Mouse (Mus musculus) ovary, postnatal 10 days (tissue): ENCODE measurements around the gene C2cd4a.

ENCODE experiments used
- DNase-seq: peaks from one replicate; pipeline ENCODE4 v3.0.0; 2022; ENCODE audit warnings: low spot score

The C2cd4a gene

DNA sequence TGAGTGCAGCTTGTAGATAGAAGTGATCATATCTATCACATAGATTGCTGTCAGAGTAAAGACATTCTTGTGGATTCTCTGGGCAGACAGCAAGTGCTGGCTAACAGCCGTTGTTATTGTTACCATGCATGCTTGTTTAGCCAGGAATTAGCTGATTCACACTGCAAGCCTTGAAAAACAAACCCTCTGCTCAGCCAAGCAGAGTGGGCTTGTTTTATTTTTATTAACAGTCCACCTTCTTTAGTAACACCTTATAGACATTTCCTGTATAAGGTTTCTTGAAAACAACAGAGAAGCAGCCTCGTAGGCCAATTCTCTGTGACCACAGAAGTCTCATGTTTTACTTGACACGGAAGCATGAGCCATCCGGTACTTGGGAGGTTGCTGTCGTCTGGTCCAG, 2.4 kb upstream of the C2cd4a start:
- no peak for DNase-seq

DNA sequence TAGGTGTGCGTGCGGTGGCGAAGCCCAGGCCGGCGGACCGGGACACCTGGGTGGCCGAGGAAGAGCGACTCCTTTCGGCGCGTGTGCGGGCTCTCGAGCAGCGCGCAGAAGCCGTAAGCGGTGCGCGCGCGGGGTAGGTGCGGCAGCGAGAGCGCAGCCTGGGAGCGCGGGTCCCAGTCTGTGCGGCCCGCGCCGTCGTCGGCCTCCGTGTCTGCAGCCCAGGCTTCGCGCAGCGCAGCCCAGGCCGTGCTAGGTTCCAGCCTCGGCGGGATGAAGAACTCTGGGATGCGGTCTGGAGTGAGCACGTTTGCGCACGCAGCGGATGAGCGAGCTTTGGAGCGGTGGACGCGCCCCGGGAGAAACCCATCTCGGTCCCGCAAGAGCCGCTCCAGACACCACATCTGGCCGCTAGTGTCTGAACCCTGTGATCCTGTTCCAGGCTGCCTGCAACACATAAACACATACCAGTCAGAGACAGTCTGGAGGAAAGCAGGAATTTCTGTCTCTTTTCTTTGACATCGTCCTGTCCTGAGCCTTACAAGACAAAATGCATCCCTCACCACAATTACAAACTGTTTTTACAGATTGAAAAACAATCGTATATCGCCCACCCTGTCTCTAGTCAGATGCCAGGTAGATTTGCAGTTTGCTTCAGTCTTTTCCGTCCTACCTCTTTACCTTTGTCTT, 628 bp downstream of the C2cd4a start:
- DNase-seq = peak; percentile 10

- DNase-seq = peak; percentile 24
Observed at GRCm38 (mm10) chr9:67830411-67831358, 1.4 kb downstream of the C2cd4a start.

GRCm38 (mm10) chr9:67828182-67828581, 3.9 kb downstream of the C2cd4a start:
- DNase-seq = no peak

DNA sequence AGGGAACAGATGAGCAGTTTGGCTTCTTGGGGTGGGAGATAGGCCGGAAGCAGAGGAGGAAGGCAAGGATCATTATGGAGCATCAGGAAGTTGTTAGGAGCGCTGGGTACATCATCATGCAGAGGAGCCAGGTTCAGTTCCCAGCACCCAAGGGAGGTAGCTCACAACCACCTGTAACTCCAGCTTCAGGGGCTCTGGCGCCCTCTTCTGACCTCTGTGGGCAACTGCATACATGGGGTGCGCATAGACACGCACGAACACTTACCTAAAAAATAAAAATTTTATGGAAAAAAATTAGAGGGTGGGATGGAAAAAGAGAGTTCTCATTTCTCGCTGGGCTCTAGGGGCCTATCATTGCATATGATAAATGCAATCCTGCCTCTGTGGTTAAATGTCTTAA, 6.6 kb downstream of the C2cd4a start:
- no peak for DNase-seq

DNA sequence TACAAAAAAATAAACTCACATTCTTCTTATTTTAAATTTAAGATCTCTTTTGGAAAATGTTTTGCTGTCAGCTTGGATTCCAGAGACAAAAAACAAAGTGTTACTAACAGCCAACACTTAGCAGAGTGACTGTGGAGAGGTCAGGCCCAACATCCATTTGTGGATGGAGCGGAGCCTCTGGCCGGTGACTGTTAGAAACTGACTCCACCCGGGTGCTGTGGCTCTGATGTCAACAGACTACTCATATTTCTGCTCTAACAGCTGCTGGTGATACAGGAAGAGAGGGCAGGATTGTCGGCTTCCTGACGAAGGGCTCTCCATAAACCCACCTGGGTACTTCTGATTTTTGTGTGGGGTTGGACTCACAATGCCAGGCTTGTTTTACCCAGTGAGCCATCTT, 9.0 kb downstream of the C2cd4a start:
- no peak for DNase-seq

DNA sequence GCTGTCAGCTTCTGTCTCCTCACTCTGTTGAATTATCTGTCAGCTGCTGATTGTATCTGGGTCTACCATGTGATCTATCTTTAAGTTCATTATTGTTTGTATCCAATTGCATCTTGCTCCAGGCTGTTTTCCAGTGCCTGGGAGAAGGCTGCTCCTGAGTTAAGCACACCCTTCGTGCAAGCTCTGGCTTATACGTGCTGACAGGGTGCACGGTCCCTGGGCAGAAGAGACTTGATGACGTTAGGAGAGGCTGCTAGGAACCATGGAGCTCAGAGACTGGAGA, 13.5 kb downstream of the C2cd4a start:
- DNase-seq = no peak

DNA sequence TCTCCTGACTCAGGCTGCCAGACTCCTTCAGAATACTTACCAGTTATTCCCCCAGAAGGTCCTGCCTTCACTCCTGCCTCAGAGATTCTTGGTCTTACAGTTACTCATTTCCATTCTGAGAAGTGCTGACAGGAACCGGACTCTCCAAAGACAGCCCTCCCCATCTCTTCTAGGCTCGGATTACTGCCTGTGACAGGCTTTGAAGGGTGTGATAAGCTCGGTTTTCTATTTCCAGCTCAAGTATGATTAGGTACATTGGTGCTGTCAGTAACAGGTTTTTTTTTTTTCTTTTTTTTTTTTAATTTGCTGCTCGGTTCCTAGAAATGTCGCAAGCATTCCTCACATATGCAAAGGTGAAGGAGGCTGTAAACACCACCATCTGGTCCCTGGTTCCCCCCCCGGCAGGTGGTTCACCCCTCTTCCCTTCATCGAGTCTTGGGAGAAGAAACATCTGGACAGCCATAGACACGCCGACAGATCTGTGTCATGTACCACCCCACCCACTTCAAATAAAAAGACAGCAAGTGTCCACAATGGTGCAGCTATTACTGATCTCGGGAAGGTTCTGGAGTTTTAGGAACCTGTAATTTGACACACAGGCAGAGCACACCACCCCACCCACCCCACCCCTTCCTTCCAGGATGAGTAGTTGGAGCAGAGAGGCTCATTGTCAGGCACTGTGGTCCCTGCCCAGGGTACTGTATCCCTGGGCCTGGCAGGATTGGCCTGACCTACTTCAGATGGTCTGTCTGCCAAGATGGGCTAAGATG, 14.0 kb downstream of the C2cd4a start:
- DNase-seq = no peak

DNA sequence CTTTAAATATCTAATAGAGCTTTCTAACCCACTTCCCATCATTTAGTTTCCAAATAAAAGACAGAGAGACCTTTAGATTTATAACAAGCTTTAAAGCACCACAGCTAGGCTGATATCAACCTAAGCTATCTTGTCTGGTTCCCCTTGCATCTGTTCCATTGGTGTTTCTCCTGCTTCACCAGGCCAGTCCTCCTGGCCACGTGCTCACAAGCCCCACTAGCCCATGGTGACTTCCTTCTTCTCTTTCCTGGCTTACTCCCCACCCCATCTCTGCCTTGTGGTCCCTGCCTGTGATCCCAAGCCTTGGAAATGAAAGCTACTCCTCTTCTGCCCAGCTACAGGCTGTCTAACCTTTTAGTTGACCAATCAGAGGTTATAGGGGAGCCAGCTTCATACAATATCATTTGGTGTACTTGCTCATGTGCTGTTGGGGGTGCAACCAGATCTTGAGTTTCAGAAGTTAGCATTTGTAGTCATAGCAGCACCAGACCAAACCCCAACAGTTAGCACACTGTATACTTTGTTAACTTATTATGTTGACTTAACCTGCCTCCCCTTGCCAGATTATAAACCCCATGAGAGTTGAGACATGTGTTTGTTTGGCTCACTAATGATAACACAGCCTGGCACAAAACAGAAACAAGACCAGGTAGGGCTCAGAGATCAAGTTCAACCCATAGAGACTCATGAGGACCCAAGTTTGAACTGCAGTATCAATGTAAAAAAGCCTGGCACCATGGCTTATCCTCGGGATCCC, 15.8 kb downstream of the C2cd4a start:
- DNase-seq = no peak

GRCm38 (mm10) chr9:67813665-67814337, 18.3 kb downstream of the C2cd4a start:
- DNase-seq = peak; percentile 33

DNA sequence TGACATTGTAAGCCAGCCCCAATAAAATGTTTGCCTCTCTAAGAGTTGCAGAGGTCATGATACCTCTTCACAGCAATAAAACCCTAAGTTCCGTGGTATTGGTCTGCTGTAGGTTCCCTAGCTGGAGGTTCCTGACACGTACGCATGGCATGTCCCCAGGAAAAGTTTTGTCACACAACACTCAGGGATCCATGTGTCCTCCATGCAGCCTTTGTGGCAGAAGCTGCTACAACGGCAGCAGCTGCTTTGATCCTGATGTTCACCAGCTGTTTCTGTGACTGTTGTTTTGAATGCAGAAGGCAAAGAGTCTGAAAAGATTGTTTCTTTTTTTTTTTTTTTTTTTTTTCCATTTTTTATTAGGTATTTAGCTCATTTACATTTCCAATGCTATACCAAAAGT, 19.0 kb downstream of the C2cd4a start:
- DNase-seq = no peak

DNA sequence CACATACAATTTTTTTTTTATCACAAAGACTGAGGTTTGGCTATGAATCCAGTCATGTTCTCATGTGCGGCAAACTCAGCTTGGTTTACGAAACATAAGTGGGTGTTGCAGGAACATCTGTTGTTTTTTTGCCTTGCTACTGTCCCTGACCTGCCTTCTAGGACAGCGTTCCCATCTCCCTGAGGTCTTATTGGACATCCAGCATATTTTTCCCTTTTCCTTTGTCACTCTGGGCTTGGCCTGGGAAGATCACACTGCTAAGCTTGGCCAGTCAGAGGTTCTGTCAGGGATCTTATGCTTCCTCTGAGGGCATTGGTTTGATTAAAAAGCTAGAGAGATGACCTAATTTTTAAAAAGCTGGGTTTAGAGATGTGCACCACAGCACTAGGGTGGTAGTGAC, 21.0 kb downstream of the C2cd4a start:
- DNase-seq = no peak

DNA sequence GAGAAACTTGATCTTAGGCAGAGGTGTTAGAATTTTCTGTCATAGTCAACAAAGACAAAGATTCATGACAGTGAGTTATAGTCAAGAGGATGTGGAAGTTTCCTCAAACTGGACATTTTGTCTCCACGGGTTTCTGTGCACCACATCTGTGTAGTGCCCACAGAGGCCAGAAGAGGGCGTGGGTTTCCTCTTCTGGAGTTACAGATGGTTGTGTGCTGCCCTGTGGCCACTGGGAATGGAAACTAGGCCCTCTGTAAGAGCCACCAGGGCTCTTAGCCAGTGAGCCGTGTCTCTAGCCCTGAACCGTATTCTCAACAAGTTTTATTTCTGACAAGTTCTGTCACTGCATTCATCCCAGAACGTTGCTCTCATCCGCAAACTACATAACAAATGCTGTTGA, 21.6 kb downstream of the C2cd4a start:
- no peak for DNase-seq

- DNase-seq = no peak
Observed at GRCm38 (mm10) chr9:67807000-67807399, 25.1 kb downstream of the C2cd4a start.

DNA sequence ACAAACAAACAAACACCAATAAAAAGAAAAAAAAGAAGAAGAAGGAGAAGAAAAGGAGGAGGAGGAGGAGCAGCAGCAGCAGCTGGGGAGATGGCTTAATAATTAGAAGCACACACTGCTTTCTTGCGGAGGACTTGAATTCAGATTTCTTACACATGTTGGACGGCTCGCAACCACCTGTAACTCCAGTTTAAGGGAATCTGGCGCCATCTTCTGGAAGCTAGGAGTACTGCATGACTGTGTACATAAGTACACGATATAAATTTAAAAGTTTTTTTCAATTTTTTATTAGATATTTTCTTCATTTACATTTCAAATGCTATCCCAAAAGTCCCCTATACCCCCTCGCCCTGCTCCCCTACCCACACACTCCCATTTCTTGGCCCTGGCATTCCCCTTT, 29.9 kb downstream of the C2cd4a start:
- DNase-seq = peak; percentile 19

- no peak for DNase-seq
Observed at GRCm38 (mm10) chr9:67799078-67799819, 32.9 kb downstream of the C2cd4a start.

DNA sequence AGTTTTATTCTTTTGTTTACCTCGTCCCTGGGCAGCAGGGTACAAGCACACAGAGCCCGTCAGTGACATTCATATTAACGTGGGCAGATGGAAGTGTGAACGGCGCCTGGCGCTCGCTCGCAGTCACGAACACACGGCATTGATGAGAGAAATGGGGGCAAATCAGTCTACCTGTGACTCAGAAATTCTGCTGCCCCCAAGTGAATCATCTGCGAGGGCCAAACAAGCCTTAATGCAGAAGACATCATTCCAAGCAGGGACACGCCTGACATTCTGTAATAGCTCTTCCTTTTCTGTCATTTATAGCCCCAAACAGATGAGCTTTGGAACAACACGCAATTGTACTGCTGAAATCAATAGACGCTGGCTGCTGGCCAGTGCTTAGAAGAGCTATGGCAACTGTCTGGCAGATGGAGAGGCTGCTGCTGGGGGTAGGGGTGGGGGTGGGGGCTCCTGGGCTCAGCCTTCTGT, 36.9 kb downstream of the C2cd4a start:
- DNase-seq = no peak

- no peak for DNase-seq
Observed at GRCm38 (mm10) chr9:67794668-67795067, 37.5 kb downstream of the C2cd4a start.

DNA sequence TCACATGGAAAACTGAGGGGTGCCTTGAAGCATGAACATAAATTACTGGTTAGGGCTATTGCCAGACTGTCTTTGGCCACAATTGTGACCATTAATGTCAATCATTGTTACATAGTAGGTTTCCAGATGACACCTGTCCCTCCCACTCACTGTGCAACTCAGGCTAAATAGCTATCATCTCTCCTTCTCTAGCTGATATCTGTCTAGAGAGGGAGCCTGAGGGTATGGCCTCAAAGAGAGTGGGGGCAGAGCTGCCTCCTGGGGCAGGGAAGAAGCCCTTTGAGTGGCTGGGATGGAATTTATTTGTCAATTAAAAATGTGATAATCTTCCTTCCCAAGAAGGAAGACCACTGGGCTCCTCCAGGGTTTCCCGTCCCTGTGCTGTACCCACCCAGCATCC, 37.9 kb downstream of the C2cd4a start:
- DNase-seq = no peak

DNA sequence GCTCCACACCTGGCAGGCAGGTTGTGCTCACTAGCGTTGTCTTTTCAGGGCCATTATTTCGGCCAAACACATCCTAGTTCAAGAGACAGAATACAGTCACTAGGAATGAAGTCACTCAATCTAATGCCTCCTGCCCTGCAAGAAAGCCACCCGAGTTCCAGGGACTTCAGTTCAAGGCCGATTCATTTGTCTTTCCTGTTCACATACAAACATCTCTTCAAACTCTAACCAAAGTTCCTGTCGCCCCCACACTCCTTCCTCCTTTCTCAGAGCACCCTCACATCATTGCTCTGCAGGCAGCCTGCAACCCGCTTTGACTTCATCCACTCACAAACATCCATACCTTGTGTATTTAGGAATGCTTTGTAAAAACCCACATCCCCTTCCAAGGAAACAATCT, 38.6 kb downstream of the C2cd4a start:
- DNase-seq = no peak

GRCm38 (mm10) chr9:67792405-67792804, 39.7 kb downstream of the C2cd4a start:
- DNase-seq = no peak
